Mouse (Mus musculus): ENCODE data around the gene Hs3st1. TPM values are rescaled to one million over a fixed set of nuclear protein-coding genes. Genes with fewer than 3 reads are reported as not detected.
"Not testable (repeated sequence)": the region's sequence is repeated elsewhere in the genome, so short reads cannot be mapped to it uniquely, and the experiment has no call there.

Hs3st1 gene
- 0.57 and 0.75 TPM in 2 replicates for polyA plus RNA-seq (2015; fragmentation: Nextera tagmentation; extraction: Ambion mirVana)

DNA sequence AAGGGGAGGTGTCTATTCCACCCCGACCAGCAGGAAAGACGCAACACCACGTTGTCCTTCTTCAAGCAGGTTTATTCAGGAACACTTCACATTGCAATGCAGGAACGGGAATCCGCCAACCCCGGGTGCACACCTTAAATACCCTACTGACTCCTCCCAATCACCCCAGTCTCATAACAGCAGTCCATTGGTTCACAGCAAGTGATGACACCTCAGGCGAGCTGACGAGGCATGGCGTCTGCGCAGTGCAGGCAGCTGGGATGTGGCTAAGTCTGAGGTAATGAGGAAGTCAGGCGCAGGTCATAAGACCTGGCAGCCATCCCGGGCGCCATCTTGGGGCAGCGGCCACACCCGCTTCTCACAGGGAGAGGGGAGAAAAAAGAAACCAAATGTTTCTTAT lies at the start of gene Hs3st1:
Hs3st1 (minus strand) TSS at position 101 of the 400 bp plus-strand sequence.
- not testable (repeated sequence) for H3K9me3 ChIP-seq (ENCODE audit: low read length); H3K4me1 ChIP-seq (ENCODE audit: insufficient read depth); ATAC-seq; H3K27me3 ChIP-seq (ENCODE audit: insufficient read depth, low read length); H3K4me2 ChIP-seq (ENCODE audit: low read depth, low read length); H3K36me3 ChIP-seq (replicated peaks; ENCODE audit: insufficient read depth, low read length); H3K4me3 ChIP-seq (ENCODE audit: low read depth, low read length); H3K27ac ChIP-seq (ENCODE audit: low read depth); DNase-seq; H3K9ac ChIP-seq (replicated peaks)
- 80% methylated on average over 15 of the region's 15 CpGs for WGBS (ENCODE audit: insufficient replicate concordance)

DNA sequence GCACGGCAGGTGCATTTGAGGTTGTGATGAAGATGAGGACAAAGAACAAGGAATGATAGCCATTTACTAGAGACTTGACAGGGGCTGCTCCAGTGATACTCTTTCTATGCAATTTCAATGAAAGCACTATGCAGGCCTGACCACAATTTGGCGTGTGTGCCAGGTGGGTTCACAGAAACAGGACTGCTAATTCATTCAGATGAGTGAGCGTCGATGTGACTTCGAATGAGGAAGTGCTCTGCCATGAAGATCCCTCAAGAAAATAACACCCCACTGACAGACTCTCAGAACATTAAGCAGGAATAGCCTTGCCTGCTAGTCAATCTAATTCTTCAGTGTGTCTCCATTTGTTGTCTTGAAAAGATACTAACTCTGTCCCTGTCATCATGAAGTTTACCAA lies 49.4 kb upstream of the Hs3st1 start:
- no peak for DNase-seq
- no peak overlapping the region for H3K27ac ChIP-seq (ENCODE audit: low read depth)
- H3K36me3 ChIP-seq (replicated peaks; ENCODE audit: insufficient read depth, low read length) = no peaks in the 10 kb centered on the region
- no peak overlapping the region for H3K4me2 ChIP-seq (ENCODE audit: low read depth, low read length)
- H3K4me3 ChIP-seq (ENCODE audit: low read depth, low read length) = no peak overlapping the region
- 52% methylated on average over 5 of the region's 5 CpGs for WGBS (ENCODE audit: insufficient replicate concordance)
- H3K9me3 ChIP-seq (ENCODE audit: low read length) = no peaks in the 10 kb centered on the region
- no peaks in the 10 kb centered on the region for H3K27me3 ChIP-seq (ENCODE audit: insufficient read depth, low read length)
- no peak overlapping the region for H3K9ac ChIP-seq (replicated peaks)
- H3K4me1 ChIP-seq (ENCODE audit: insufficient read depth) = no peaks in the 10 kb centered on the region
- no peak for ATAC-seq
- TF ChIP-seq EP300 (IDR thresholded peaks at IDR 0.05; ENCODE audit: low read depth) (no peak), CTCF (IDR thresholded peaks at IDR 0.05; ENCODE audit: low read depth) (no peak)

DNA sequence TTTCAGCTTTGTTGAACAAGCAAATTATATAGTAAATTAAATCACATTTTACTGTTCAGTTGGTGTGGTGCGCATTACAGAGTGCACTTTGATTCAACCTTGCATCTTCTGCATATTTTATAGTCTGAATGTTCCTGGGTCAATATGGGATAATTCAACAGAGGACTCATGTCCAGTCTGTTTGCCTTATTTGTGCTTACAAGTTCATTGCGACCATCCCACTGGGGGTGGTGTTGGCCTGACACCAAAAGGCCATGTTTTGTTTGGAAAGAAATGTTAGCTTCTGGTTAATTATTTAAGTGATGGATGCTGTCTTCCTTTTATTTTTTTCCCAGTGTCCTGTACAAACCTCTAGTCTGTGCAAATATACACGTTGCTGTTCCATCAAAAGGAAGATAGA lies 48.7 kb upstream of the Hs3st1 start:
- TF ChIP-seq CTCF (IDR thresholded peaks at IDR 0.05; ENCODE audit: low read depth) (no peak), EP300 (IDR thresholded peaks at IDR 0.05; ENCODE audit: low read depth) (no peak)
- ATAC-seq (no peak), DNase-seq (peak; percentile 19)

DNA sequence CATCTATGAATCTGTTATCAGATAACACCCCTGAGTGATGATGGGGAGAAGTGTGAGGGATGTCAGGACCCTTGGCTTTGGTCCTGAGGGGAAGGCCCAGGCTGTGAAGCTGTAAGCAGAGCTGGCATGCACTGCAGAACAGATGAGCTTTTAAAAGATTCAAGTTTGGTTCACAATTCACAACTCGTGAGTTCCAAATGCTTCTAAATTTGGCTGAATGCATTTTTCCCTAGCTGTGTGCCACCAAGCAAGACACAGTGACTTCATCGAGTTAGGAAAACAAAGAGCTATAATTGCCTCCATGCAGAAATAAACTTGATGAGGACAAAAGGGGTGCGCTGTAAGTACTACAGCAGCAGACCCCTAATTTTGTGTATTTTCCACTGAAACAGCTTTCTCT lies 48.2 kb upstream of the Hs3st1 start:
- Histone ChIP-seq H3K27me3 (ENCODE audit: insufficient read depth, low read length) (no peaks in the 10 kb centered on the region), H3K27ac (ENCODE audit: low read depth) (no peak overlapping the region), H3K36me3 (replicated peaks; ENCODE audit: insufficient read depth, low read length) (no peaks in the 10 kb centered on the region), H3K4me1 (ENCODE audit: insufficient read depth) (no peaks in the 10 kb centered on the region), H3K9me3 (ENCODE audit: low read length) (no peaks in the 10 kb centered on the region), H3K4me2 (ENCODE audit: low read depth, low read length) (no peak overlapping the region), H3K4me3 (ENCODE audit: low read depth, low read length) (no peak overlapping the region), H3K9ac (replicated peaks) (no peak overlapping the region)
- ATAC-seq = no peak
- no peak for DNase-seq
- TF ChIP-seq EP300 (IDR thresholded peaks at IDR 0.05; ENCODE audit: low read depth) = no peak
- no peak for TF ChIP-seq CTCF (IDR thresholded peaks at IDR 0.05; ENCODE audit: low read depth)
- 78% methylated on average over 3 of the region's 3 CpGs for WGBS (ENCODE audit: insufficient replicate concordance)

More for the DNA sequence above, 48.7 kb upstream of the Hs3st1 start:
- 53% methylated on average over 3 of the region's 3 CpGs for WGBS (ENCODE audit: insufficient replicate concordance)
- H3K36me3 ChIP-seq (replicated peaks; ENCODE audit: insufficient read depth, low read length) = no peaks in the 10 kb centered on the region
- H3K27me3 ChIP-seq (ENCODE audit: insufficient read depth, low read length) = no peaks in the 10 kb centered on the region
- no peaks in the 10 kb centered on the region for H3K4me1 ChIP-seq (ENCODE audit: insufficient read depth)
- no peak overlapping the region for H3K9ac ChIP-seq (replicated peaks)
- H3K4me2 ChIP-seq (ENCODE audit: low read depth, low read length) = no peak overlapping the region
- H3K4me3 ChIP-seq (ENCODE audit: low read depth, low read length) = no peak overlapping the region
- H3K27ac ChIP-seq (ENCODE audit: low read depth) = no peak overlapping the region
- no peaks in the 10 kb centered on the region for H3K9me3 ChIP-seq (ENCODE audit: low read length)

DNA sequence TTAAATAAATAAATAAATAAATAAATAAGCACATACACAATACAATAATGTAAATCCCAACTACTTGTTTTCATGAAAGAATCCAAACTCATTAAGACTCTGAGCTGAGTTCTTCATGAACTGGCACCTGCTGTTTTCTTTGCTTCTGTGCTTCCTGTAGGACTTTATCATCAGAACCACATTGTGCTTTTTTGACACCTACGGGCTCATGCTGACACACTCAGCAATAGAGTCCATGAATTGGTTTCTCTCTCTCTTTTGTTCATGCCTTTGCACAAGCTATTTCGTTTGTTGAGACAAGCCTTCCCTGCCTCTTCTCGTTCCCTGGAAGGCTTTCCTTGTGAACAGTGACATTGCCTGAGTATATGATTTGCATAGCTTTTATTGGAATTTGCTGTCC lies 46.8 kb upstream of the Hs3st1 start:
- no peak for DNase-seq
- Histone ChIP-seq H3K4me3 (ENCODE audit: low read depth, low read length) (no peak overlapping the region), H3K4me2 (ENCODE audit: low read depth, low read length) (no peak overlapping the region), H3K9ac (replicated peaks) (no peak overlapping the region), H3K27me3 (ENCODE audit: insufficient read depth, low read length) (no peaks in the 10 kb centered on the region), H3K9me3 (ENCODE audit: low read length) (no peaks in the 10 kb centered on the region), H3K4me1 (ENCODE audit: insufficient read depth) (no peaks in the 10 kb centered on the region), H3K36me3 (replicated peaks; ENCODE audit: insufficient read depth, low read length) (no peaks in the 10 kb centered on the region), H3K27ac (ENCODE audit: low read depth) (no peak overlapping the region)
- TF ChIP-seq CTCF (IDR thresholded peaks at IDR 0.05; ENCODE audit: low read depth) (no peak), EP300 (IDR thresholded peaks at IDR 0.05; ENCODE audit: low read depth) (no peak)
- 42% methylated on average over 3 of the region's 3 CpGs for WGBS (ENCODE audit: insufficient replicate concordance)
- no peak for ATAC-seq

DNA sequence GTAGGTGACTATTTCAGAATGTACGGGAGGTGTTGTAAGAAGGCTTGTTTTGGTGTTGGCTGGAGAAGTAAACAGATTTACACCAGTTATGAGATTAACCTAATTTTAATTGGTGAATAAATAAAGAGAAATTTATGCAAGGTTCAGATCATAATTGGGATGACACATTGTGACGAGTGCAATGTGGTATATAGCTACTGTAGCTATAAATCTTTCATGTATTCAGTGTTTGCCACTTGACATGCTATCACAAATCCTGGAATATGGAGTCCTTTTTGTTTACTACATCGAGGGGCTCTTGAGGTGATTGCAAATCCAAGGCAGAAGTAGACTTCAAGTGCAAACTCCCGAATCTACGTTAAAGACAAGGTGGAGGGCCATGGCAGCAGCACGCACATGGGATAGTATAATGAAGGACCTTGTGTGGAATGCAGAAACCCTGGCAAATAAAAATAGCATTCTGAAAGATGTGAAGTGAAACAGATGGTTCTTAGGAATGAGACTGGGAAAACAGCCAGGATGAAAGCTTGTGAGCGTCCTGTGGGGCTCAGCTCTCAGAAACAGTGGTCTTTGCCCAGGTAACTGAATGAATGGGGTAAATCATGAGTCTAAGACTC lies 21.9 kb upstream of the Hs3st1 start:
- no peak for DNase-seq
- H3K27me3 ChIP-seq (ENCODE audit: insufficient read depth, low read length) = no peaks in the 10 kb centered on the region
- no peak overlapping the region for H3K4me2 ChIP-seq (ENCODE audit: low read depth, low read length)
- WGBS (ENCODE audit: insufficient replicate concordance) = 78% methylated on average over 7 of the region's 7 CpGs
- no peak for ATAC-seq
- H3K4me1 ChIP-seq (ENCODE audit: insufficient read depth) = no peaks in the 10 kb centered on the region
- H3K9me3 ChIP-seq (ENCODE audit: low read length) = no peaks in the 10 kb centered on the region
- no peak overlapping the region for H3K27ac ChIP-seq (ENCODE audit: low read depth)
- no peak overlapping the region for H3K9ac ChIP-seq (replicated peaks)
- H3K4me3 ChIP-seq (ENCODE audit: low read depth, low read length) = no peak overlapping the region
- no peaks in the 10 kb centered on the region for H3K36me3 ChIP-seq (replicated peaks; ENCODE audit: insufficient read depth, low read length)
- TF ChIP-seq CTCF (IDR thresholded peaks at IDR 0.05; ENCODE audit: low read depth) (no peak), EP300 (IDR thresholded peaks at IDR 0.05; ENCODE audit: low read depth) (no peak)
